Mouse (Mus musculus) embryonic facial prominence, embryonic 10.5 days (tissue): ENCODE results near the gene Palmd. TPM values are rescaled to one million over a fixed set of nuclear protein-coding genes. Genes with fewer than 3 reads are reported as not detected.
A peak's percentile ranks its signal among the peaks of the same experiment; 100 is the strongest.

Source experiments
- DNase-seq: peaks from one replicate; pipeline ENCODE4 v3.0.0-alpha.2; 2017; ENCODE audit warnings: low spot score
- H3K27ac ChIP-seq: fragments of 300-500 bp; sonication (generic); replicated peaks from 2 replicates; pipeline ENCODE4 v1.5.1; 2016; ENCODE audit warnings: mild to moderate bottlenecking
- H3K27me3 ChIP-seq: fragments of 300-500 bp; sonication (generic); replicated peaks from 2 replicates; pipeline ENCODE4 v1.6.1; 2016; ENCODE audit warnings: low read depth, mild to moderate bottlenecking; ENCODE audit not compliant: poor library complexity, severe bottlenecking
- H3K36me3 ChIP-seq: fragments of 300-500 bp; sonication (generic); replicated peaks from 2 replicates; pipeline ENCODE4 v1.6.1; 2016; ENCODE audit warnings: mild to moderate bottlenecking, moderate library complexity
- H3K4me1 ChIP-seq: fragments of 300-500 bp; sonication (generic); 2 replicates; pipeline ENCODE4 v1.6.1; 2016
- H3K4me3 ChIP-seq: fragments of 300-500 bp; sonication (generic); 2 replicates; pipeline ENCODE4 v1.5.1; 2016; ENCODE audit warnings: mild to moderate bottlenecking, moderate library complexity
- H3K9me3 ChIP-seq: fragments of 300-500 bp; sonication (generic); 2 replicates; pipeline ENCODE4 v1.6.1; 2016; ENCODE audit warnings: mild to moderate bottlenecking
- WGBS: fragments of 180-500 bp; shearing (Covaris S2); methylation state at CpG from one replicate; pipeline ENCODE4 v1.1.7; 2016; 5-methylcytosine and 5-hydroxymethylcytosine counted together
- polyA plus RNA-seq: library from polyadenylated mRNA; unstranded; fragments of >200 nt; fragmentation: Nextera tagmentation; extraction: Ambion mirVana; gene quantifications from 2 replicates; pipeline ENCODE4 v1.2.1, GENCODE M21; 2016

Gene Palmd
- polyA plus RNA-seq, result 0.88 and 1.5 TPM in 2 replicates

DNA sequence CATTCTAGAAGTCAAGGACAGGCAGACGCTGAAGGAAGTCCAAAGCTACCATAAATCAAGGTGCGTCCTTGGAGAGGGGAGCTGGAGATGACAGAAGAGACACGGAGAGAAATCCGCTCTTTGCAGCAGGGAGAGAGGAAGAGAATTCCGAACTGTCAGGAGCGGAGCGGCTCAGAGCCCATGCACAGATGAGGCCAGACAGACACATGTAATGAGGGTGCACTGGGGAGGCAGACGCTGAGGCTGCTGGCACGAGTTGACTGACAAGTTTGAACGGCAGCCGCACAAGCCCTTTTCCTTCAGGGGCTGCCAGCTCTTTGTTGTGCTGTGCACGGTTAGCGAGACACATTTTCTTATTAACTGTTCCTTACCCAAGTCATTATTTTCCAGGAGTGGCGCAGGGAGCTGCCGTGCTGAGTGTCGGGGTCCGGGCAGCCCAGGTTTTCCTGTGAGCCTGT, at the start of gene Palmd:
TSS of gene Palmd (minus strand) at position 448 of the 458 bp plus-strand sequence.
- 12% methylated on average over 17 of the region's 17 CpGs for WGBS
- H3K4me1 ChIP-seq, result peaks cover 17% of the 10 kb centered on the region
- peak within 1 kb of the TSS; percentile 71 for H3K27ac ChIP-seq
- H3K27me3 ChIP-seq, result no peaks in the 10 kb centered on the region
- H3K36me3 ChIP-seq, result no peaks in the 10 kb centered on the region
- no peaks in the 10 kb centered on the region for H3K9me3 ChIP-seq
- peak within 1 kb of the TSS; percentile 55 for H3K4me3 ChIP-seq
- DNase-seq, result peak; percentile 69

DNA sequence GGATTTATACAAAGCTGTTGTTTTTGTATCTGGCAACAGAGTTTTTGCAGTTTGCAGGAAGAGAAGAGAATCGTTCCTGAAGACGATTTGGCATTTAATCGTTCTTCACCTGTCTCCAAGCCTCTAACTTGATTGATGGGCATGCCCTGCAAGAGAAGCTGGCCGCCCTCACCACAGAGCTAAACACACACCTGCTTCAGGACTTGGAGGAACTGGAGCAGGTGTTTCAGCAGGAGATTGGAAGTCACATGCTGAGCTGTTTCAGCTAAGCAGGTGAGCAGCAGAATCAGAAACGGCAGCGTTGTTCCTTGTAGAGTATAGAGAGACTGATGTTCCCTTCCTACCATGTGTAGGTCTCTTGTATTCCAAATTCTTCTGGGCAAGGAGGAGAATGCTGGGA, 41.4 kb upstream of the Palmd start:
- Histone ChIP-seq H3K36me3 (no peaks in the 10 kb centered on the region), H3K27me3 (no peaks in the 10 kb centered on the region), H3K9me3 (no peaks in the 10 kb centered on the region), H3K4me1 (no peaks in the 10 kb centered on the region), H3K27ac (no peak overlapping the region), H3K4me3 (no peak overlapping the region)
- WGBS, result 84% methylated on average over 6 of the region's 6 CpGs
- peak; percentile 6 for DNase-seq

DNA sequence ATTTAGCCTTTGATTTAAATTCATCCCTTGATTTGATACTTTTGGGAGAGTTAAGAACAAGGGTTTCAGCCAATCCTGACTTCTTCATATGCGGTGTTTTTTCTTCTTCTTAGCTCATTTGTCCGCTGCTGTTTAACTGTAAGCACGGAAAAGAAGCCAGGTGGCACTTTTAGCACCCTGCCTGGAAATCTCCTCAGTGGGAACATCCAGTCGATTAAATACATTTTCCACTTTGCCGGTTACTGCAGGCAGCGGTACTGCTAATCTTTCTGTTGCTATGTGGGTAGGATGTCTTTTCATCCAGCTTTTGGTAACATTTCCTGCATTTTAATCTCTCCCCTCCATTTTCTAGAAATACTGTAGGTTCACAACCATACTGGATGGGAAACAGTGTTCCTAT, 38.6 kb upstream of the Palmd start:
- no peaks in the 10 kb centered on the region for H3K4me1 ChIP-seq
- no peak for DNase-seq
- H3K36me3 ChIP-seq, result no peaks in the 10 kb centered on the region
- no peaks in the 10 kb centered on the region for H3K27me3 ChIP-seq
- H3K4me3 ChIP-seq, result no peak overlapping the region
- WGBS, result 87% methylated on average over 6 of the region's 6 CpGs
- no peaks in the 10 kb centered on the region for H3K9me3 ChIP-seq
- H3K27ac ChIP-seq, result no peak overlapping the region

DNA sequence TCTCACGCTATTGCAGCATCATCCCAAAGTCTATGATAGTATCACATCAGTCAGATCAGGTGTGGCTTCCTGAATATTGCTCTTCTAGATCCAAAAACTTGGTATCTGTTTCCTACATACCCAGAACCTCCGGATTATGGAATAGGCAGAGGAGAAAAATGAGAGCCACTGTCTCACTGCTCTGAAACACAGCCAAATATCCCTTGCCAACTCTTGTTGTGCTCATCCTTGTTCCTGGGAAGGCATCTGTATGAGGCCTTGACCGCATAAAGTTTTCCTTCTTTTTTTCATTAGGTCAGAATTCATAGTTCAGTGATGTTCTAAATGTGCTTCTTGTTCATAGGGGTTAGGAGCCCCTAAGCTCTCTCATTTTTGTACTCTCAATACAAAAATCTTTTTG, 37.8 kb upstream of the Palmd start:
- no peak overlapping the region for H3K4me3 ChIP-seq
- no peaks in the 10 kb centered on the region for H3K36me3 ChIP-seq
- no peaks in the 10 kb centered on the region for H3K9me3 ChIP-seq
- peaks cover 6% of the 10 kb centered on the region; the same call in 1 of the 2 replicates for H3K4me1 ChIP-seq
- DNase-seq, result no peak
- WGBS, result 87% methylated on average over 3 of the region's 3 CpGs
- no peak overlapping the region for H3K27ac ChIP-seq
- no peaks in the 10 kb centered on the region for H3K27me3 ChIP-seq

DNA sequence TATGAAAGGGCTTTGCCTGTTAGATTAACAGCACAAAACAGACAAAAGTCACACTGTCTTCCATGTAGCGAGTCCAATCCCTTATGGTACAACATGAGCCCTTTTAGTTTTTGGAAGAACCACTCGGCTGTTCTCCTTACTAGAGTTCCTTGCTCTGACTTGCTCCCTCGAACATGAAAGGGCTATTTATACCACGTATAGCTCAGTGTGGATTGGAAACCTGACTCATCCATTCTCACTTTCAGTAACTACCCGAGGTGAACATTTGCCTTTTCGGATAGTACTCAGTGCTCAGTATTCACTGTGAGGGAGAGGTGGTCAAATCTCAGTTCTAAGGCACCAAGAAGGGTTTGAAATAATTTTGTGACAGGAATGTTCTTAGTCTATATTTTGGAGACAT, 34.6 kb upstream of the Palmd start:
- no peak for DNase-seq
- H3K4me1 ChIP-seq, result peaks cover 6% of the 10 kb centered on the region; the same call in 1 of the 2 replicates
- H3K27ac ChIP-seq, result no peak overlapping the region
- no peaks in the 10 kb centered on the region for H3K27me3 ChIP-seq
- H3K9me3 ChIP-seq, result no peaks in the 10 kb centered on the region
- no peak overlapping the region for H3K4me3 ChIP-seq
- 75% methylated on average over 6 of the region's 6 CpGs for WGBS
- H3K36me3 ChIP-seq, result no peaks in the 10 kb centered on the region

DNA sequence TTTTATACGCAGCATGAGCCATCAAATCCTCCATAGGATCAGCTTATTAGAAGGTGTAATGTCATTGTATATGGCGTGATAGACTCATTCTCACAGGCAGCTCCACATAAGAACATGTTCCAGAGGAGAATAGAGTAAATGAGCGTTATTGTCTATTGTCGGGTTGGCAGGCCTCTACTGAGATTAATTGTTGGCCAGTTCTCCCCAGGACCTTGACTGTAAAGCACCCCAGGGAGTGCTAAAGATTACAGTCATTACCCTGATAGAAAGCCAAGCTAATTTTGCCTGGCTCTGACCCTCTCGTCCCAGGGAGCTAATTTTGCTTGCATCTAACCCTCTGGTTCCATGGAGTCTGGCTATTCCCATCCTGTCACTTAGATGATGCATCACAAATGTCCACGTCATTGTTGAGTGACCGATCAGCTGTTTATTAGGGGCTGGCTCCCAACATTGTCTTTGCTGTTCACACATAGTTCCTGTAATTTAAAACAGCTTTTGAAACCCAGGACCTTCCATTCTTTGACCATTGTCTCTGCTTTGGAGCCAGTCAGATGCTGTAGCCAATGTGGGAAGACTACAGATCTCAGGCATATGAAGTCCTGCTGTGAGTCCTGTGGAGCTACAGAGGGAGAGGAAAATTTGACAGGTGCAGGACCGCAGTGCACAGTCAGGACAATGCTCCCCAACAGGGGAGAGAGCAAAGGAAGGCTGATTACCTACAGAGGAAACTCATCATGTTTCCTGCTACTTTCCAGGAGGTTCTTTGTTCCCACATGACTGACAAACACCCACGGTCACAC, 33.1 kb upstream of the Palmd start:
- Histone ChIP-seq H3K27me3 (no peaks in the 10 kb centered on the region), H3K36me3 (no peaks in the 10 kb centered on the region), H3K27ac (no peak overlapping the region), H3K4me3 (no peak overlapping the region), H3K9me3 (no peaks in the 10 kb centered on the region), H3K4me1 (peaks cover 6% of the 10 kb centered on the region; the same call in 1 of the 2 replicates)
- WGBS, result 52% methylated on average over 9 of the region's 9 CpGs
- DNase-seq, result no peak

DNA sequence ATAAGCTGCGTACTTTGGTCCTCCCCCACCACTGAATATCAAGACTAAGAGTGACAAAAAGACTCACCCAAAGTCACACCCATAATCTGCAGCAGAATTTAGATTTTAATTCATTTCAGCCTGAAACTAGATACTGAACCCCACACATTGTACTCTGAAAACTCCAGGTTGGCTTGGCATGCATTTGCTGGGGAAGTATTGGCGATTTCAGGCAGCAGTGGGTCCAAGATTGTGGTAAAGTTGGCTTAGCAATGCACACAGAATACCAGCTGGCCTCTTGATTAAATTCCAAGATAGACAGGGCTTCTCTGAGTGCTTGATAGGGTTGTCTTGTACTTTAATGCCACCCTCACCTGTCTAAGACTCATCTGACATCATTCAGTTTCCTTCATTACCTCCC, 24.2 kb upstream of the Palmd start:
- no peak for DNase-seq
- 85% methylated on average over 2 of the region's 2 CpGs for WGBS
- H3K4me1 ChIP-seq, result no peaks in the 10 kb centered on the region

DNA sequence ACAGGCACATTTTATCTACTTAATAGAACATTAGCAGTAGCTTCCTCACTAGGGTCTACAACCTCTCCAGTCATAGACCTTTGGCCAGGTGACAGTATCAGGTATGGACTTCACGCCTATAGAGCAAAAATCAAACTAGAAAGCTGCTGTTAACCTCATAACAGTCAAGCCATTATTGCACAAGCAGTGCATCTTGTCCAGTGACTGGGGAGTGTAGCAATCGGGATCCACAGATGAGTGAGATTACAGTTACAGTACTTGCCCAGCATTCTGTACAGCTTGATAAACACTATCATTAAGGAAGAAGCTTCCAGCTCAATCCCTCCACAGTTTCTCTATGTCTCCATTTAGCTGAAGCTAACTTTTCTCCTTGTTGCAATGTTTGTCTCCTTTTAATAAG, 22.4 kb upstream of the Palmd start:
- Histone ChIP-seq H3K27me3 (no peaks in the 10 kb centered on the region), H3K9me3 (no peaks in the 10 kb centered on the region), H3K4me1 (no peaks in the 10 kb centered on the region), H3K4me3 (no peak overlapping the region), H3K36me3 (no peaks in the 10 kb centered on the region), H3K27ac (no peak overlapping the region)
- DNase-seq, result no peak
- 90% methylated on average over 2 of the region's 2 CpGs for WGBS

More for the DNA sequence above, 24.2 kb upstream of the Palmd start:
- Histone ChIP-seq H3K27me3 (no peaks in the 10 kb centered on the region), H3K4me3 (no peak overlapping the region), H3K9me3 (no peaks in the 10 kb centered on the region), H3K36me3 (no peaks in the 10 kb centered on the region), H3K27ac (no peak overlapping the region)

DNA sequence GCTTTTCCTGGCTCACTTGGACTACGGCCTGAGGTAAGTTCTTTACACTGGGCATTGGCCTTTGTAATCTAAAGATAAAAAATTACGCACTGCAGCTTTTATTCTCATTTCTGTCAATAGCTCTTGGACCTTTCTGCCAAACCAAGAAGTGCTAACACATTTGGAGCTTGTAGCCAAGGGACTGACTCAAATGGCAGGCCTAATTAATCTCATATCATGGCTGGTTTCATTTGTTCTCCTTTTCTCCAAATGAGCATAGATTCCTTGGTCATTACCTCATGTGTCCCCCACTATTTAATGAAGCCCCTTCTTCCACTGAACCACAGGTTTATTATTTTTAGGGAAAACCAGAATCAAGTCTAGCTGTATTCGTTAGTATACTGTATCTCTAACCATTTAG, 19.4 kb upstream of the Palmd start:
- H3K4me1 ChIP-seq, result no peaks in the 10 kb centered on the region
- no peaks in the 10 kb centered on the region for H3K27me3 ChIP-seq
- no peaks in the 10 kb centered on the region for H3K9me3 ChIP-seq
- WGBS, result 88% methylated on average over 3 of the region's 3 CpGs
- H3K27ac ChIP-seq, result no peak overlapping the region
- H3K4me3 ChIP-seq, result no peak overlapping the region
- no peaks in the 10 kb centered on the region for H3K36me3 ChIP-seq
- no peak for DNase-seq

DNA sequence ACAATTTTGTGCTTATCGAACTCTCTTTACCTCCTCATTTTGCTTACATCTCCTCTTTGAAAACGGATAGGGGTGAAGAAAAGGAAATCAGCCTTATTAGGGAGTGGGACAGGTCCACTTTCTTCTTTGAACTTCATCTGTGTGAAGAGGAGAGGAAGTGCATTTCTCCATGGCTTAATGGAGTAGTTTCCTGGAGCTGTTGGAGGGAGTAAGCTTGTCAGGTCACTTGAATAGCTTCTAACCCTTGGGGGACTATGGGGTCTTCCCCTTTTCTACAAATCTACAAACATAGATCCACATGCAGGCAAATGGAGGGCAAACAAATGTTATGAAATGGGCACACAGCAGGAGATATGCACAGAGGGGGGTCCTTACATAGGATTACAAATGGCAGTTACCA, 17.7 kb upstream of the Palmd start:
- Histone ChIP-seq H3K27ac (no peak overlapping the region), H3K9me3 (no peaks in the 10 kb centered on the region), H3K4me3 (no peak overlapping the region), H3K4me1 (no peaks in the 10 kb centered on the region), H3K36me3 (no peaks in the 10 kb centered on the region), H3K27me3 (no peaks in the 10 kb centered on the region)
- no peak for DNase-seq
- WGBS, result 65% methylated on average over 2 of the region's 2 CpGs

DNA sequence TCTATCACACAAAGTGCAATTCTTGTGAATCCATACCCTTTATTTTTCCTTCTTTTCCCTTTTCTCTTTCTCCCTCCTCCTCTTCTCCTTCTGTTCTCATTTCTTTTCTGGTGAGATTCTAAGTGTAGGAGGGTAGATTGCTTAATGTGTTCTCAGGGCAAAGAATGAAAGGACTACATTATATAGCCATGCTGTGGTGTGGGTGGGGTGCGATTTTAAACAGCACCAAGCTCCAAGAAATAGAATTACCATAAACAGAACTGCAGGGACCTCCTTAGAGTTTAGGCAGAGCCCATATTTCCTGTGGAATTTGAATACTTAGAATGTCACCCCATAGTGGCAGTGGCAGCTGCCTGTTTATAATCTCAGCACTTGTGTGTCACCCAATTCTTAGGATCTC, 17.0 kb upstream of the Palmd start:
- Histone ChIP-seq H3K27ac (no peak overlapping the region), H3K4me1 (no peaks in the 10 kb centered on the region), H3K27me3 (no peaks in the 10 kb centered on the region), H3K4me3 (no peak overlapping the region), H3K36me3 (no peaks in the 10 kb centered on the region), H3K9me3 (no peaks in the 10 kb centered on the region)
- no peak for DNase-seq
- WGBS, result 79% methylated on average over 1 of the region's 1 CpGs

DNA sequence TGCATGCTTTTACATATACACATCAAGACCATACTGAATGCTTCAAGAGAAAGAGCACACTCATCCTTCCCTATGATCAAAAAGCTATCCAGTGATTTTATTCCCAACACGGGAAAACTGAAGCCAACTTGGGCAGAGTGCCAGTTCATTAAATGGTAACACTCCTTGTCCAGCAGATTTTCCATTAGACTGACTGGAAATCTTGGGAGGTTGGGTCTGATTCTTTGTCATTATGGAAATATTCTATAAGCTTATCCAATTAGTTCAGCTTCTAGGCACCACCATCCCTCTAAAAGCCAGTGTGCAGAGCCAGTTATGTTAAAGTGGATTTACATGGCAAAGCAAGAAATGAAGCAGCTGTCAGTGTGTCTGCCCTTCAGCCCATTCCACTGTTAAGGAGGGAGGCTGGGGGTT, 16.3 kb upstream of the Palmd start:
- WGBS, result 75% methylated on average over 1 of the region's 1 CpGs
- H3K4me1 ChIP-seq, result no peaks in the 10 kb centered on the region
- no peaks in the 10 kb centered on the region for H3K27me3 ChIP-seq
- H3K27ac ChIP-seq, result no peak overlapping the region
- no peaks in the 10 kb centered on the region for H3K9me3 ChIP-seq
- DNase-seq, result peak; percentile 5
- no peak overlapping the region for H3K4me3 ChIP-seq
- no peaks in the 10 kb centered on the region for H3K36me3 ChIP-seq

DNA sequence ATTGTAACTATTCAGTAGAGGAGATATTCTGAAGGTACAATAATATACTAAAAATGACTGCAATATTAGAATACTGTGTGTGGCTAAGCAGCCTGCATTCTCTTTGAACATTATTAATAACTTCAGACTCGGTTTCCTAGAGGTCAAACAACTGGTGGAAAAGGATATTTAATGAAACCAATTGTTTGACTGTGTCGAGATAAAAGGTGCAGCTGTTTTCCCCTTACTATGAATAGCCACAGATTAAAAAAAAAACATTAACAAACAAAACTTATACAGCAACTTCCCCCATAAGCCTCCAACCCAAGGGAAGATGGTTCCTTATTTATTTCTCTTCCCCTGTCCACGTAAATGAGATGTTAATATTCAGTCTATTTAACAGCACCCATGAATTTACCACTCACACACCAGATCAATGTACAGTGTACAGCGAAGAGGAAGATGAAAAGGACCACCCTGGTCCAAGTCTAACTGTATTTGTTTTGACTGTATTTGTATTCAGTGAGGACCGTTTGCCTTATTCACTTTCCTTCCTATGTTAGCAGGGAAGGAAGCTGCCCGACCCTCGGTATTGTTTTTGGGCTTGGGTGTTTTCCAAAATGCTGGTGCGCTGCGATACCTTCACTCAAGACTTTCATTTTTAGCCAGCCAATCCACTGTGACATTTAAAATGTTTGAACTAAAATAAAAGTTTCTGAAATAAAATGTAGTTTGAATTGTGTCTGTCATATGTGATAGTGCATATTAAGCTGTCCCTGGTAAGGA, 13.2 kb upstream of the Palmd start:
- Histone ChIP-seq H3K4me1 (no peaks in the 10 kb centered on the region), H3K9me3 (peaks cover 3% of the 10 kb centered on the region; the same call in 1 of the 2 replicates), H3K27ac (no peak overlapping the region), H3K4me3 (no peak overlapping the region), H3K36me3 (no peaks in the 10 kb centered on the region), H3K27me3 (no peaks in the 10 kb centered on the region)
- 86% methylated on average over 9 of the region's 9 CpGs for WGBS
- no peak for DNase-seq
